ENCODE assay signal across 11 mouse cellular contexts in genomic region chr14:25727149-25727510, GRCm38 (mm10). TPM values are rescaled to one million over a fixed set of nuclear protein-coding genes. Genes with fewer than 3 reads are reported as not detected.
DNase-seq lines count a peak whose midpoint lies in the region; ATAC-seq and TF ChIP-seq lines count a peak whose summit lies in the region.
"Had no signal": no experiment of that assay in that cellular context is flagged by ENCODE, and none has a peak within 500 bp of the region (broad histone marks: within the 10 kb centered on the region; RNA-seq: fewer than 3 reads in every experiment).

No protein-coding gene starts in this region.

- WGBS in hindbrain, embryonic 11.5 days = 68% methylated on average over 5 of the region's 5 CpGs
- 78% methylated on average over 5 of the region's 5 CpGs for WGBS in hindbrain, postnatal 0 days
- 75% methylated on average over 5 of the region's 5 CpGs for WGBS in heart, embryonic 16.5 days
- 78% methylated on average over 5 of the region's 5 CpGs for WGBS in kidney, embryonic 16.5 days

- ATAC-seq in hindbrain, embryonic 11.5 days (ENCODE audit: low FRiP score) = no peak
- ATAC-seq in hindbrain, postnatal 0 days = no peak
- ATAC-seq in common myeloid progenitor, adult 5-6 weeks (replicated peaks; ENCODE audit: low read depth, poor library complexity, severe bottlenecking) = peak; percentile 55
- ATAC-seq in heart, embryonic 16.5 days (replicated peaks; ENCODE audit: extremely low read depth, insufficient read depth, low FRiP score) = no peak
- no peak for ATAC-seq in cerebellum, adult (ENCODE audit: insufficient number of reproducible peaks, low FRiP score, low TSS enrichment)
- ATAC-seq in kidney, embryonic 16.5 days (ENCODE audit: low FRiP score, low TSS enrichment) = no peak; the same call in 1 of the 2 replicates
- ATAC-seq: midbrain, embryonic 13.5 days had no signal

- no peaks in the 10 kb centered on the region for H3K4me1 ChIP-seq in hindbrain, embryonic 11.5 days (replicated peaks; ENCODE audit: control insufficient read depth, insufficient read depth, low read length)
- H3K4me1 ChIP-seq in hindbrain, postnatal 0 days (ENCODE audit: insufficient read depth, low read length) = peaks cover 9% of the 10 kb centered on the region; the same call in 1 of the 2 replicates
- peaks cover 29% of the 10 kb centered on the region for H3K4me1 ChIP-seq in heart, embryonic 16.5 days (ENCODE audit: control insufficient read depth, insufficient read depth, low read length)
- peaks cover 24% of the 10 kb centered on the region for H3K4me1 ChIP-seq in kidney, embryonic 16.5 days (ENCODE audit: insufficient read depth, low read length)

- no peak overlapping the region for H3K9ac ChIP-seq in hindbrain, embryonic 11.5 days (ENCODE audit: low read depth, low read length)
- no peak overlapping the region for H3K9ac ChIP-seq in hindbrain, postnatal 0 days (replicated peaks; ENCODE audit: low read length)
- no peak overlapping the region; the same call in 1 of the 2 replicates for H3K9ac ChIP-seq in heart, embryonic 16.5 days (ENCODE audit: low read length)
- H3K9ac ChIP-seq in kidney, embryonic 16.5 days (replicated peaks; ENCODE audit: low read length) = no peak overlapping the region
- H3K9ac ChIP-seq: midbrain, embryonic 13.5 days; stomach, embryonic 15.5 days had no signal

- DNase-seq in hindbrain, embryonic 11.5 days (ENCODE audit: low spot score) = no peak
- no peak for DNase-seq in hindbrain, postnatal 0 days (ENCODE audit: low spot score)
- DNase-seq in 3T3-L1 (ENCODE audit: low read depth, low spot score) = peak; percentile 45
- no peak for DNase-seq in c-Kit-positive CD71-positive TER-119-positive erythroid progenitor cells, embryonic 14.5 days (ENCODE audit: low spot score)
- DNase-seq: cerebellum, adult 8-10 months had no signal

- no peak overlapping the region for H3K4me2 ChIP-seq in hindbrain, embryonic 11.5 days (replicated peaks; ENCODE audit: low read depth, low read length)
- no peak overlapping the region for H3K4me2 ChIP-seq in hindbrain, postnatal 0 days (ENCODE audit: low read depth, low read length)
- no peak overlapping the region for H3K4me2 ChIP-seq in heart, embryonic 16.5 days (ENCODE audit: low read depth, low read length)
- no peak overlapping the region for H3K4me2 ChIP-seq in kidney, embryonic 16.5 days (replicated peaks; ENCODE audit: low read depth, low read length)
- H3K4me2 ChIP-seq: midbrain, embryonic 13.5 days; stomach, embryonic 15.5 days had no signal

- H3K9me3 ChIP-seq in hindbrain, embryonic 11.5 days (ENCODE audit: control insufficient read depth, low read length) = no peaks in the 10 kb centered on the region
- H3K9me3 ChIP-seq in hindbrain, postnatal 0 days (ENCODE audit: low read length) = no peaks in the 10 kb centered on the region
- no peaks in the 10 kb centered on the region for H3K9me3 ChIP-seq in heart, embryonic 16.5 days (replicated peaks; ENCODE audit: control insufficient read depth, low read length)
- H3K9me3 ChIP-seq in kidney, embryonic 16.5 days (ENCODE audit: low read length) = no peaks in the 10 kb centered on the region
- H3K9me3 ChIP-seq: midbrain, embryonic 13.5 days; stomach, embryonic 15.5 days had no signal

- H3K27me3 ChIP-seq in hindbrain, embryonic 11.5 days (ENCODE audit: control insufficient read depth, insufficient read depth, low read length) = no peaks in the 10 kb centered on the region
- no peaks in the 10 kb centered on the region for H3K27me3 ChIP-seq in hindbrain, postnatal 0 days (ENCODE audit: insufficient read depth, low read length)
- H3K27me3 ChIP-seq in heart, embryonic 16.5 days (ENCODE audit: control insufficient read depth, insufficient read depth, low read length) = no peaks in the 10 kb centered on the region
- H3K27me3 ChIP-seq in kidney, embryonic 16.5 days (ENCODE audit: insufficient read depth, low read length) = no peaks in the 10 kb centered on the region
- H3K27me3 ChIP-seq: midbrain, embryonic 13.5 days; stomach, embryonic 15.5 days had no signal

- TF ChIP-seq CTCF in hindbrain, postnatal 0 days (IDR thresholded peaks at IDR 0.05; ENCODE audit: low read depth) = no peak

- no peak overlapping the region for H3K4me3 ChIP-seq in hindbrain, embryonic 11.5 days (ENCODE audit: low read depth, low read length)
- H3K4me3 ChIP-seq in hindbrain, postnatal 0 days (ENCODE audit: low read length) = no peak overlapping the region
- H3K4me3 ChIP-seq in heart, embryonic 16.5 days (ENCODE audit: low read length) = no peak overlapping the region
- H3K4me3 ChIP-seq in kidney, embryonic 16.5 days (ENCODE audit: low read length) = no peak overlapping the region
- H3K4me3 ChIP-seq: midbrain, embryonic 13.5 days; stomach, embryonic 15.5 days had no signal

- no peaks in the 10 kb centered on the region for H3K36me3 ChIP-seq in hindbrain, embryonic 11.5 days (ENCODE audit: control insufficient read depth, insufficient read depth, low read length)
- H3K36me3 ChIP-seq in hindbrain, postnatal 0 days (ENCODE audit: insufficient read depth, low read length) = no peaks in the 10 kb centered on the region
- 0 out of 2 replicates have a peak, but pooled peaks cover 2% of the 10 kb centered on the region for H3K36me3 ChIP-seq in heart, embryonic 16.5 days (ENCODE audit: control insufficient read depth, insufficient read depth)
- no peaks in the 10 kb centered on the region for H3K36me3 ChIP-seq in kidney, embryonic 16.5 days (ENCODE audit: insufficient read depth, low read length)
- H3K36me3 ChIP-seq: midbrain, embryonic 13.5 days; stomach, embryonic 15.5 days had no signal

- 0 out of 2 replicates have a peak overlapping the region, but pooled peaks have one; percentile 13 for H3K27ac ChIP-seq in hindbrain, embryonic 11.5 days (ENCODE audit: low read depth, low read length)
- no peak overlapping the region for H3K27ac ChIP-seq in hindbrain, postnatal 0 days
- peak overlapping the region; percentile 16; the same call in 1 of the 2 replicates for H3K27ac ChIP-seq in heart, embryonic 16.5 days (ENCODE audit: low read length)
- no peak overlapping the region for H3K27ac ChIP-seq in kidney, embryonic 16.5 days (ENCODE audit: low read length)
- H3K27ac ChIP-seq: midbrain, embryonic 13.5 days; stomach, embryonic 15.5 days had no signal

RNA-seq across cellular contexts. Expression of gene Ppif, which starts 33.2 kb away (rescaled TPM):
- 32.3 and 33.3 TPM in 2 replicates for polyA plus RNA-seq in hindbrain, embryonic 11.5 days (2014; fragmentation: Nextera tagmentation; extraction: Ambion mirVana)
- 55.3 and 55.4 TPM in 2 replicates for total RNA-seq in hindbrain, postnatal 0 days (2014; rRNA removed)
- polyA plus RNA-seq in hindbrain, postnatal 0 days (2015; fragmentation: Nextera tagmentation; extraction: Ambion mirVana) = 46.1 and 46.7 TPM in 2 replicates
- total RNA-seq in common myeloid progenitor, adult 5-6 weeks (2017) = 44.9 and 49.5 TPM in 2 replicates
- polyA plus RNA-seq in heart, embryonic 16.5 days (2015; fragmentation: Nextera tagmentation; extraction: Ambion mirVana) = 118 and 121 TPM in 2 replicates
- polyA plus RNA-seq in kidney, embryonic 16.5 days (2015; fragmentation: Nextera tagmentation; extraction: Ambion mirVana) = 42.4 and 55.5 TPM in 2 replicates

RNA-seq across cellular contexts. Expression of gene Zcchc24, which starts 41.7 kb away (rescaled TPM):
- polyA plus RNA-seq in hindbrain, embryonic 11.5 days (2014; fragmentation: Nextera tagmentation; extraction: Ambion mirVana) = 13.4 and 14.3 TPM in 2 replicates
- total RNA-seq in hindbrain, postnatal 0 days (2014; rRNA removed) = 34.4 and 39.3 TPM in 2 replicates
- polyA plus RNA-seq in hindbrain, postnatal 0 days (2015; fragmentation: Nextera tagmentation; extraction: Ambion mirVana) = 19.7 and 20.4 TPM in 2 replicates
- total RNA-seq in common myeloid progenitor, adult 5-6 weeks (2017) = 1.8 and 3.7 TPM in 2 replicates
- polyA plus RNA-seq in heart, embryonic 16.5 days (2015; fragmentation: Nextera tagmentation; extraction: Ambion mirVana) = 19.5 and 25.5 TPM in 2 replicates
- polyA plus RNA-seq in kidney, embryonic 16.5 days (2015; fragmentation: Nextera tagmentation; extraction: Ambion mirVana) = 12.2 and 17.3 TPM in 2 replicates

Comparison
In these comparisons a context has a peak if more than half of its experiments do, and no peak if none do; other contexts are left out.
1. H3K27ac ChIP-seq: peak in hindbrain, embryonic 11.5 days (single experiment) and heart, embryonic 16.5 days (single experiment); none in hindbrain, postnatal 0 days (single experiment) and kidney, embryonic 16.5 days (single experiment).